Mouse (Mus musculus): ENCODE data around the gene Olfr452. TPM values are rescaled to one million over a fixed set of nuclear protein-coding genes. Genes with fewer than 3 reads are reported as not detected.

The Olfr452 gene
- polyA plus RNA-seq, 1 experiment = not detected

- no peaks in the 10 kb centered on the region for H3K4me1 ChIP-seq (ENCODE audit: control insufficient read depth, insufficient read depth, low read length)
- H3K4me3 ChIP-seq (ENCODE audit: insufficient read depth, low read length) = no peak within 1 kb of the TSS
- TF ChIP-seq POLR2A (IDR thresholded peaks at IDR 0.05; ENCODE audit: borderline replicate concordance, low read depth, low read length) = no peak
- H3K27ac ChIP-seq (ENCODE audit: insufficient read depth, low read depth, low read length) = no peak within 1 kb of the TSS
These were observed 49.2 kb downstream of the Olfr452 start, which contains the start of gene Olfr449 for GRCm38 (mm10) chr6:42834084-42834483. Olfr449 (plus strand) TSS chr6:42834384.

Other genes starting within 250 kb of the Olfr452 start
- gene Olfr455, start 237.5 kb upstream of the Olfr452 start, polyA plus RNA-seq (2012; ENCODE audit: insufficient read depth, insufficient read length, missing spikeins) = not detected in 2 replicates
- gene Tcaf3, start 187.4 kb upstream of the Olfr452 start, polyA plus RNA-seq (2012; ENCODE audit: insufficient read depth, insufficient read length, missing spikeins) = not detected in 2 replicates
- gene Tcaf2, start 139.8 kb upstream of the Olfr452 start, polyA plus RNA-seq (2012; ENCODE audit: insufficient read depth, insufficient read length, missing spikeins) = not detected in 2 replicates
- 1.4 and 1.8 TPM in 2 replicates for gene Tcaf1, start 75.0 kb upstream of the Olfr452 start, polyA plus RNA-seq (2012; ENCODE audit: insufficient read depth, insufficient read length, missing spikeins)
- not detected in 2 replicates for gene Olfr453, start 45.7 kb upstream of the Olfr452 start, polyA plus RNA-seq (2012; ENCODE audit: insufficient read depth, insufficient read length, missing spikeins)
- gene Olfr38, start 28.7 kb upstream of the Olfr452 start, polyA plus RNA-seq (2012; ENCODE audit: insufficient read depth, insufficient read length, missing spikeins) = not detected in 2 replicates
- gene Olfr450, start 26.8 kb downstream of the Olfr452 start, polyA plus RNA-seq (2012; ENCODE audit: insufficient read depth, insufficient read length, missing spikeins) = not detected in 2 replicates
- not detected in 2 replicates for gene Olfr449, start 49.3 kb downstream of the Olfr452 start, polyA plus RNA-seq (2012; ENCODE audit: insufficient read depth, insufficient read length, missing spikeins)
- gene Olfr448, start 105.3 kb downstream of the Olfr452 start, polyA plus RNA-seq (2012; ENCODE audit: insufficient read depth, insufficient read length, missing spikeins) = not detected in 2 replicates
- gene Olfr447, start 123.8 kb downstream of the Olfr452 start, polyA plus RNA-seq (2012; ENCODE audit: insufficient read depth, insufficient read length, missing spikeins) = not detected in 2 replicates
- not detected in 2 replicates for gene Olfr446, start 136.3 kb downstream of the Olfr452 start, polyA plus RNA-seq (2012; ENCODE audit: insufficient read depth, insufficient read length, missing spikeins)
- gene Olfr444, start 164.0 kb downstream of the Olfr452 start, polyA plus RNA-seq (2012; ENCODE audit: insufficient read depth, insufficient read length, missing spikeins) = not detected in 2 replicates